Mouse (Mus musculus) limb, embryonic 10.5 days (tissue): ENCODE measurements around the gene Ankrd2. TPM values are rescaled to one million over a fixed set of nuclear protein-coding genes. Genes with fewer than 3 reads are reported as not detected.

ENCODE experiments used
- DNase-seq: peaks from one replicate; pipeline ENCODE4 v3.0.0-alpha.2; 2017; ENCODE audit warnings: low spot score
- H3K27ac ChIP-seq: fragments of 300-500 bp; sonication (generic); 2 replicates; pipeline ENCODE4 v1.5.1; 2016; ENCODE audit warnings: mild to moderate bottlenecking
- H3K27me3 ChIP-seq: fragments of 300-500 bp; sonication (generic); 2 replicates; pipeline ENCODE4 v1.6.1; 2016; ENCODE audit warnings: low read depth, mild to moderate bottlenecking; ENCODE audit not compliant: poor library complexity, severe bottlenecking
- H3K36me3 ChIP-seq: fragments of 300-500 bp; sonication (generic); 2 replicates; pipeline ENCODE4 v1.6.1; 2016; ENCODE audit warnings: mild to moderate bottlenecking, moderate library complexity
- H3K4me1 ChIP-seq: fragments of 300-500 bp; sonication (generic); 2 replicates; pipeline ENCODE4 v1.6.1; 2016
- H3K4me3 ChIP-seq: fragments of 300-500 bp; sonication (generic); 2 replicates; pipeline ENCODE4 v1.5.1; 2016; ENCODE audit warnings: mild to moderate bottlenecking, moderate library complexity
- H3K9me3 ChIP-seq: fragments of 300-500 bp; sonication (generic); replicated peaks from 2 replicates; pipeline ENCODE4 v1.6.1; 2016; ENCODE audit warnings: mild to moderate bottlenecking
- WGBS: fragments of 180-500 bp; shearing (Covaris S2); methylation state at CpG from one replicate; pipeline ENCODE4 v1.1.7; 2016; 5-methylcytosine and 5-hydroxymethylcytosine counted together
- polyA plus RNA-seq: library from polyadenylated mRNA; unstranded; fragments of >200 nt; fragmentation: Nextera tagmentation; extraction: Ambion mirVana; gene quantifications from 2 replicates; pipeline ENCODE4 v1.2.1, GENCODE M21; 2016

The Ankrd2 gene
- polyA plus RNA-seq, 1 experiment from 2014 or later: not detected

DNA sequence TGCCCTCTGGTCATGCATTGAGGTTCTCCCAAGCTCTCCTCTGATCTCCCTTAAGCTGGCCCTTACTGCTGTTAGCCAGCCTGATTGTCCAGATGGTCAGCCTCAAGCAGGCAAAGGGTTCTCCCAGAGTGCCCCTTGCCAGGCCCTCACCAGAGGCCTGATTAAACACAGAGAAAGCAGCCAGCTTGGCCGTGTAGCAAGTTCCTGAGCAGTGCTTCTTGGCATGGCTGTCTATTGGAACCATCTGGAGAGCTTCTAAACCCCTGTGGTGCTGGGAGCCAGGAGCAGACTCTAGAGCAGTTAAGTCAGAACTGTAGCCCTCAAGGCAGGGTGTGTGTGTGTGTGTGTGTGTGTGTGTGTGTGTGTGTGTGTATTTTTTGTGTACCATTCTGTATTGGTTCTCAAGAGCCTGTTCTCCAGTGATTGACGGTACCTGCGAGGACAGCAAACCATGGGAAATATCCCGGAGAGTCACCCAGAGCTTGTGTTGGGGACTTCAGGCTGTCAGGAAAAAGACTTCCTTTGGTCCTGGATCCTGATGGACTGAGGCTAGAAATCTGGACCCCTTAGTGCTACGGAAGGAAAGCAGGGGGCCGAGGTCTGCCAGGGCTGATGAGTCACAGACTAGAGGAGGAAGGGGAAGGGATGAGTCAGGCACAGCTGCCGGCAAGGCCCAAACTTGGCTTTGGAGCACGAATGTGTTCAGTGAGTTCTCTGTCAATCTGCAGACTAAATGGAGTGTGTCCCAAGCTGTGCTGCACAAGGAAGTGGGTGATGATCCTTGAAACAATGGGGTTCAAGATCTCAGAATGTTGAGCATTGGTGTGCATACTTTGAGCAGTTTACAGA lies 18.2 kb upstream of the Ankrd2 start:
- H3K27ac ChIP-seq: peak overlapping the region; percentile 77
- H3K9me3 ChIP-seq: no peaks in the 10 kb centered on the region
- peaks cover 48% of the 10 kb centered on the region for H3K4me1 ChIP-seq
- DNase-seq: no peak
- no peak overlapping the region for H3K4me3 ChIP-seq
- WGBS: 79% methylated on average over 8 of the region's 8 CpGs
- H3K27me3 ChIP-seq: no peaks in the 10 kb centered on the region
- no peaks in the 10 kb centered on the region for H3K36me3 ChIP-seq

DNA sequence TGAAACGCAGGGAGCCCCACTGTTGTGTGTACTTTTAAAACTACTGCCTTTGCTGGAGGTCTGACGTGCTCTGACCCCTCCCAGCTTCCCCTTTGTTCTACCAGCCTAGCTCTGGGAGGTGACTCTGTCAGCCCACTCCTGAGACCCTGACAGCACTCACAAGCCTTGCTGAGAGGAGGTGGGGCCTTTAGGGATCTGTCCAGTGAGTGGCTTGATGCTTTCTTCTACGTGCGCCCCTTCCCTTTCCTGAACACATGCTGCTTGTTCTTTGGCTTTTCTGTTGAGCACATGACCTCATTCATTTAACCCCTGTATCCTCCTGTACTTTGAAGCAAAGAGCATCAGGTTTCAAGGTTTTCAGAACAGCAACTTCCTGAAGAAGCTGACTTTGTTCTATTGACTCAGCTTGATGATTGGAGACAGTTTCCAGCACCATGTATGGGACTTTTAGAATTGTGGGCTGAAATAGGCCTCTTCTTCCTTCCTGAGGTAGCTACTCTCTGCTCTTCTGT lies 16.7 kb upstream of the Ankrd2 start:
- no peaks in the 10 kb centered on the region for H3K27me3 ChIP-seq
- peak overlapping the region; percentile 77 for H3K27ac ChIP-seq
- WGBS: 36% methylated on average over 4 of the region's 4 CpGs
- no peaks in the 10 kb centered on the region for H3K36me3 ChIP-seq
- peaks cover 48% of the 10 kb centered on the region for H3K4me1 ChIP-seq
- no peak overlapping the region for H3K4me3 ChIP-seq
- no peaks in the 10 kb centered on the region for H3K9me3 ChIP-seq
- DNase-seq: no peak

GRCm38 (mm10) chr19:42021681-42022541 lies 13.9 kb upstream of the Ankrd2 start:
- Histone ChIP-seq H3K27me3 (no peaks in the 10 kb centered on the region), H3K36me3 (no peaks in the 10 kb centered on the region), H3K4me3 (no peak overlapping the region), H3K27ac (no peak overlapping the region), H3K9me3 (no peaks in the 10 kb centered on the region), H3K4me1 (peaks cover 33% of the 10 kb centered on the region)
- WGBS: 85% methylated on average over 10 of the region's 10 CpGs
- DNase-seq: no peak

- 81% methylated on average over 2 of the region's 2 CpGs for WGBS
- Histone ChIP-seq H3K36me3 (no peaks in the 10 kb centered on the region), H3K9me3 (no peaks in the 10 kb centered on the region), H3K27me3 (no peaks in the 10 kb centered on the region), H3K4me3 (no peak overlapping the region), H3K27ac (no peak overlapping the region), H3K4me1 (peaks cover 28% of the 10 kb centered on the region)
- no peak for DNase-seq
Observed at GRCm38 (mm10) chr19:42022542-42022848, 13.3 kb upstream of the Ankrd2 start.

DNA sequence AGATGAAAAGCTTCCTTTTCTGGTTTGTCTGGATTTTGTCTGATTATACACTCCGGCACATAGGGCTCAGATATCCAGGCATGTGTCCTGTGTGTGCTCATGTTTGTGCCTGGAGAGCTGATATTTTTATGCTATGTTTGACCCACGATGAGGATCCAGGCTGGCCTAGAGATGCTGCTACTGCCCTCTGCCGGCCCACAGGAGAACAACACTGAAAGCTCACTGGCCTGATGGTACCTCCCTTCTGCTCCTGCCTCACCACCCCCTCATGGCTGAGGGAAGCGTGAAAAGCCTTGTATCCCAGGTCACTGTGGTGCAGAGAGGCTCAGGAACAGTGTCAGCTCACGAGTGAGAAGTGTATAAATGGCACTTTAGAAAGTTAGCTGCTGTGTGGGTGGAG lies 9.6 kb upstream of the Ankrd2 start:
- peak; percentile 87 for DNase-seq
- Histone ChIP-seq H3K36me3 (no peaks in the 10 kb centered on the region), H3K4me1 (peaks cover 13% of the 10 kb centered on the region; the same call in 1 of the 2 replicates), H3K9me3 (no peaks in the 10 kb centered on the region), H3K27ac (no peak overlapping the region), H3K4me3 (no peak overlapping the region), H3K27me3 (no peaks in the 10 kb centered on the region)
- WGBS: 12% methylated on average over 5 of the region's 5 CpGs

GRCm38 (mm10) chr19:42031112-42031511 lies 4.7 kb upstream of the Ankrd2 start:
- Histone ChIP-seq H3K36me3 (peaks cover 9% of the 10 kb centered on the region), H3K4me3 (no peak overlapping the region), H3K4me1 (peaks cover 30% of the 10 kb centered on the region), H3K27ac (no peak overlapping the region), H3K9me3 (no peaks in the 10 kb centered on the region), H3K27me3 (no peaks in the 10 kb centered on the region)
- 79% methylated on average over 5 of the region's 5 CpGs for WGBS
- no peak for DNase-seq

GRCm38 (mm10) chr19:42033611-42034010 lies 2.2 kb upstream of the Ankrd2 start:
- Histone ChIP-seq H3K27ac (no peak overlapping the region), H3K4me1 (peaks cover 30% of the 10 kb centered on the region), H3K4me3 (no peak overlapping the region), H3K27me3 (0 out of 2 replicates have a peak, but pooled peaks cover 3% of the 10 kb centered on the region), H3K36me3 (peaks cover 9% of the 10 kb centered on the region), H3K9me3 (no peaks in the 10 kb centered on the region)
- WGBS: 86% methylated on average over 14 of the region's 14 CpGs
- no peak for DNase-seq

DNA sequence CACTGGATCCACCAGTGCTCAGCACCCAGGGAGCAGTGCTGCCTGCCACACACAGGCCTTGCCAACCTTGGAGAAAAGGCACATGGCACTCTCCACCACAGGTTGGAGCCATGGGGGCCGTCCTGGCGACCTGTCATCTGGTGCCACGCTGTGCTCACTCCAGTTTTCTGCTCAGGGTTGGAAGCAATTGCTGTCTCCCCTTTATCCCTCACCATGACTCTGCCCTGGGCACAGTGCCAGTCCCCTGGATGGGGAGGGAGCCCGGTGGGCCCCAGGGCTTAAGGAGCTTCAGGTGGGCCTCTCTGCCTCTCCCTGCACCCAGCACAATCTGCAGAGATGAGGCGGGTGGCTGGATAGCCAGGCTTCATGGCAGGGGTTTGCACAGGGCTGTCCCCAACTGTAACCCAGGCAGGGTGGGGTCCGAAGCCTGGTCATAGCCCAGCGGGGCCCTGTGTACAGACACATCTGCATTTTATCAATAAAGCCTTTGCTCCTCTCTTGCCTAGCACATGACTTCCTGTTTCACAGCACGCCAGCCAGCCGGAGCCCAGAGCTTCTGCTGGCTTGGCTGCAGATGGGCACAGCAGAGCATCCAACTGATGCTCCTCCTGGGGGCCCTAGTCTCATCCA lies 1.5 kb upstream of the Ankrd2 start:
- H3K27ac ChIP-seq: peak overlapping the region; percentile 71
- WGBS: 64% methylated on average over 9 of the region's 9 CpGs
- DNase-seq: peak; percentile 48

GRCm38 (mm10) chr19:42034881-42035455 lies 832 bp upstream of the Ankrd2 start:
- Histone ChIP-seq H3K36me3 (peaks cover 9% of the 10 kb centered on the region), H3K27ac (peak overlapping the region; percentile 71), H3K27me3 (peaks cover 8% of the 10 kb centered on the region), H3K9me3 (no peaks in the 10 kb centered on the region), H3K4me1 (peaks cover 30% of the 10 kb centered on the region), H3K4me3 (no peak overlapping the region)
- WGBS: 55% methylated on average over 11 of the region's 11 CpGs
- DNase-seq: no peak

More for the DNA sequence above, 1.5 kb upstream of the Ankrd2 start:
- Histone ChIP-seq H3K4me1 (peaks cover 30% of the 10 kb centered on the region), H3K4me3 (no peak overlapping the region), H3K27me3 (0 out of 2 replicates have a peak, but pooled peaks cover 3% of the 10 kb centered on the region), H3K9me3 (no peaks in the 10 kb centered on the region), H3K36me3 (peaks cover 9% of the 10 kb centered on the region)

DNA sequence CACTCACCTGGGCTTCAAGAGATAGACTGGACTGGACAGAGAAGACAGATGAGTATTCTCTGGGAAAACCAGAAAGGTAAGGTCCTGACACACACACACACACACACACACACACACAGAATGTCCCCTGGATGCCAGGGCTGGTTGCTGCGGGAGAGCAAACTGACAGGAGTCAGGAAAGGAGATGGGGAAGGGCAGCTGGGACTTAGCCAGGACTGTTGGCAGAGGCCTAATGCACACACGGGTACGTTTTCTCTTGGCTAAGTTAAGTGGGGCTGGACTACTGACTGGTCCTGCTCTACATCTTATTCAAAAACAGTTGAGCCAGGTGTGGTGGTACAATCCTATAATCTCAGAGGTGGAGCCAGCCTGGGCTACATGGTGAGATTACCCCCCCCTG lies 557 bp downstream of the Ankrd2 start:
- no peak for DNase-seq
- no peaks in the 10 kb centered on the region for H3K9me3 ChIP-seq
- peaks cover 26% of the 10 kb centered on the region for H3K4me1 ChIP-seq
- H3K27ac ChIP-seq: no peak overlapping the region
- WGBS: 81% methylated on average over 3 of the region's 3 CpGs
- no peak overlapping the region for H3K4me3 ChIP-seq
- peaks cover 9% of the 10 kb centered on the region for H3K36me3 ChIP-seq
- H3K27me3 ChIP-seq: peaks cover 19% of the 10 kb centered on the region

DNA sequence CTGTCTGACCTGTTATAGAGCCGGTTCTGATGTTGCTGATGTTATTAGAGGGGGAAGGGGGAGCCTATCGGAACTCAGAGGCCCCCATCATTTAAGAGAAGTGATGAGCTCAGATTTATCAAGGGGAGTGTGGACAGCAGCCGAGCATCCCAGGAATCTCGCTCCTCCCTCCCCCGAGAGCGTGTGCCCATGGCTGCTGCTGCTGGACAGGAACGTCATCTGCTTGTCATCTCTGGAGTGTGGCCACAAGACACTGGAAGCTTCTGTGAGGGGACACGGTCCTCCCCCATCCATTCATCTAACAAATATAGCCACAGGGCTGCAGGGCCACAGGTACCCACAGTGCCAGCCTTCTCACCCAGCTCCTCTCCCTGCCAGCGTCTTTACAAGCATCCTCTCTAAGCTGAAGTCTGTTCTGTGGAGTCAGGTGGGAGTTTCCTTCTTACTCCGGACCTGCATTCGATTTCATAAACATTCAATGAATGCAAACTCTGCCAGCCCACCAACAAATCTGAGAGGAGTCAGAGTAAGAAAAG lies 1.4 kb downstream of the Ankrd2 start:
- no peak overlapping the region for H3K4me3 ChIP-seq
- H3K36me3 ChIP-seq: peaks cover 9% of the 10 kb centered on the region
- 80% methylated on average over 11 of the region's 11 CpGs for WGBS
- no peaks in the 10 kb centered on the region for H3K9me3 ChIP-seq
- peaks cover 24% of the 10 kb centered on the region for H3K27me3 ChIP-seq
- no peak overlapping the region for H3K27ac ChIP-seq
- no peak for DNase-seq
- H3K4me1 ChIP-seq: peaks cover 26% of the 10 kb centered on the region

DNA sequence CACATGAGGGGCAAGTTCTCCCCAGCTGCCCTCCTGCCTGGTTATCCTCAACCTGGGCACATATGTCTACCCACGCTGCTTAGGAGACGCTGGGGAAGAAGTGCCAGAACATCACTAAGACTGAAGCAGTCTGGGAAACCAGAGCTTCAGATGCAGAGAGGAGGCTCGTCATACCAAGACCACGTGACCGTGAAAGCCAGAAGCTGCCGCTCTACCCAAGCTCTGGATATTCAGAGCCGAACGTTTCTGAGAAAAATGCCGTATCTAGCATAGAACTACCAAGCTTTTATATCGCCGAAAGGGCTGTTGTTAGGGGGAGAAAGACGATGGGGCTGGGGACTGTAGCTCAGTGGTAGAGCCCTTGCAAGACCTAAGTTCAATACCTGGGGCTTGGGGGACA lies 2.5 kb downstream of the Ankrd2 start:
- peaks cover 25% of the 10 kb centered on the region for H3K4me1 ChIP-seq
- no peak overlapping the region for H3K4me3 ChIP-seq
- H3K27ac ChIP-seq: no peak overlapping the region
- no peaks in the 10 kb centered on the region for H3K9me3 ChIP-seq
- peaks cover 24% of the 10 kb centered on the region for H3K27me3 ChIP-seq
- DNase-seq: no peak
- peaks cover 9% of the 10 kb centered on the region for H3K36me3 ChIP-seq
- WGBS: 89% methylated on average over 12 of the region's 12 CpGs
